Mouse (Mus musculus): Measurements from ENCODE around the gene Adgrg3. TPM values are rescaled to one million over a fixed set of nuclear protein-coding genes. Genes with fewer than 3 reads are reported as not detected.

The Adgrg3 gene
- polyA plus RNA-seq (2015; fragmentation: Illumina TruSeq; extraction: RNeasy Lipid Tissue Mini Kit (QIAGEN cat#74804); ENCODE audit: low read depth, low replicate concordance) = not detected

DNA sequence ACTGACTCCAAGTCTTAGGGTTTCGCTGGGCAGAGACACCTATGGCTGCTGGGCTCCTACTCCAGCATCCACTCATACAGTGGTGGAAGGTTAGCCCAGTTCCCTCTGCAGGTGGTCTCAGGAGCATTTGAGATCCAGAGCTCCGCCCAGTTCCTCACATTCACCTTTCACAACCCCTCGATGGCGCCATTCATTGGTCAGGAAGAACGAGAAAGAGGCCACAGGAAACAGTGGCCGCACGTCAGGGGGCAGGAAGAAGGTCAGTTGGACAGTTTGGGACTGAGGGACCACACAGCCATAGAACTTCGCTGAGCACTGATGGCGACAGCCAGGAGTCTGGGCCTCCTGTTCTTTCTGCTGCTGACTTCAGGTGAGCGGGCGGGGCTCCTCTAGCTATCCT is at the start of gene Adgrg3:
TSS of gene Adgrg3 (plus strand) at position 242 of the 400 bp plus-strand sequence.

GRCm38 (mm10) chr8:94974467-94975165 is 42.9 kb upstream of the Adgrg3 start, which contains the start of gene Adgrg1:
TSS of gene Adgrg1 (plus strand) at chr8:94974751.

GRCm38 (mm10) chr8:95054927-95055510 is 37.5 kb downstream of the Adgrg3 start, which contains the start of gene Drc7:
TSS of gene Drc7 (plus strand) at chr8:95055103.

GRCm38 (mm10) chr8:95080381-95081341 is 63.2 kb downstream of the Adgrg3 start, which contains the start of gene Katnb1:
TSS of gene Katnb1 (plus strand) at chr8:95081186.

Other genes starting within 250 kb of the Adgrg3 start
- 480 TPM for gene Cx3cl1, start 245.7 kb upstream of the Adgrg3 start, polyA plus RNA-seq (2015; fragmentation: Illumina TruSeq; extraction: RNeasy Lipid Tissue Mini Kit (QIAGEN cat#74804); ENCODE audit: low read depth, low replicate concordance)
- 1.2 TPM for gene Ccl17, start 207.2 kb upstream of the Adgrg3 start, polyA plus RNA-seq (2015; fragmentation: Illumina TruSeq; extraction: RNeasy Lipid Tissue Mini Kit (QIAGEN cat#74804); ENCODE audit: low read depth, low replicate concordance)
- gene Coq9, start 179.4 kb upstream of the Adgrg3 start, polyA plus RNA-seq (2015; fragmentation: Illumina TruSeq; extraction: RNeasy Lipid Tissue Mini Kit (QIAGEN cat#74804); ENCODE audit: low read depth, low replicate concordance) = 115 TPM
- 46.5 TPM for gene Ciapin1, start 179.3 kb upstream of the Adgrg3 start, polyA plus RNA-seq (2015; fragmentation: Illumina TruSeq; extraction: RNeasy Lipid Tissue Mini Kit (QIAGEN cat#74804); ENCODE audit: low read depth, low replicate concordance)
- gene Polr2c, start 160.2 kb upstream of the Adgrg3 start, polyA plus RNA-seq (2015; fragmentation: Illumina TruSeq; extraction: RNeasy Lipid Tissue Mini Kit (QIAGEN cat#74804); ENCODE audit: low read depth, low replicate concordance) = 98.0 TPM
- 18.5 TPM for gene Dok4, start 141.4 kb upstream of the Adgrg3 start, polyA plus RNA-seq (2015; fragmentation: Illumina TruSeq; extraction: RNeasy Lipid Tissue Mini Kit (QIAGEN cat#74804); ENCODE audit: low read depth, low replicate concordance)
- gene Ccdc102a, start 99.6 kb upstream of the Adgrg3 start, polyA plus RNA-seq (2015; fragmentation: Illumina TruSeq; extraction: RNeasy Lipid Tissue Mini Kit (QIAGEN cat#74804); ENCODE audit: low read depth, low replicate concordance) = 1.2 TPM
- gene Adgrg5, start 94.0 kb upstream of the Adgrg3 start, polyA plus RNA-seq (2015; fragmentation: Illumina TruSeq; extraction: RNeasy Lipid Tissue Mini Kit (QIAGEN cat#74804); ENCODE audit: low read depth, low replicate concordance) = not detected
- 55.9 TPM for gene Adgrg1, start 42.9 kb upstream of the Adgrg3 start, polyA plus RNA-seq (2015; fragmentation: Illumina TruSeq; extraction: RNeasy Lipid Tissue Mini Kit (QIAGEN cat#74804); ENCODE audit: low read depth, low replicate concordance)
- gene Drc7, start 37.4 kb downstream of the Adgrg3 start, polyA plus RNA-seq (2015; fragmentation: Illumina TruSeq; extraction: RNeasy Lipid Tissue Mini Kit (QIAGEN cat#74804); ENCODE audit: low read depth, low replicate concordance) = 3.8 TPM
- gene Katnb1, start 63.5 kb downstream of the Adgrg3 start, polyA plus RNA-seq (2015; fragmentation: Illumina TruSeq; extraction: RNeasy Lipid Tissue Mini Kit (QIAGEN cat#74804); ENCODE audit: low read depth, low replicate concordance) = 26.7 TPM
- 34.2 TPM for gene Kifc3, start 185.1 kb downstream of the Adgrg3 start, polyA plus RNA-seq (2015; fragmentation: Illumina TruSeq; extraction: RNeasy Lipid Tissue Mini Kit (QIAGEN cat#74804); ENCODE audit: low read depth, low replicate concordance)